Mouse (Mus musculus): ENCODE measurements around the gene Plk5. TPM values are rescaled to one million over a fixed set of nuclear protein-coding genes. Genes with fewer than 3 reads are reported as not detected.

Gene Plk5
- polyA plus RNA-seq, 2 experiments, result 0.09 to 0.10 TPM

- ATAC-seq (ENCODE audit: insufficient read depth), result 0 out of 2 replicates have a peak, but pooled peaks have one; percentile 1
- no peaks in the 10 kb centered on the region for H3K9me3 ChIP-seq (ENCODE audit: control insufficient read depth, low read length)
- 72% methylated on average over 17 of the region's 17 CpGs for WGBS (ENCODE audit: insufficient replicate concordance)
- peak overlapping the region in 1 of 2 experiments; percentile 74; a peak in 1 of 4 replicates for H3K4me3 ChIP-seq (ENCODE audit: insufficient read depth in 1 of 2, low read depth in 2 of 2, low read length in 2 of 2)
- no peaks in the 10 kb centered on the region for H3K36me3 ChIP-seq (replicated peaks; ENCODE audit: control insufficient read depth, insufficient read depth, low read depth)
- DNase-seq (ENCODE audit: low read depth in 3 of 3, low spot score in 3 of 3), result no peak
- peaks cover 7 to 13% of the 10 kb centered on the region in 2 experiments for H3K4me1 ChIP-seq (replicated peaks; ENCODE audit: control insufficient read depth in 2 of 2, insufficient read depth in 2 of 2, low read length in 1 of 2)
- peak overlapping the region; percentile 43; the same call in 1 of the 2 replicates for H3K27ac ChIP-seq
- no peak overlapping the region; the same call in 1 of the 2 replicates for H3K9ac ChIP-seq (replicated peaks)
- TF ChIP-seq EP300 (IDR thresholded peaks at IDR 0.05; ENCODE audit: low read depth) (no peak), CTCF (IDR thresholded peaks at IDR 0.05; ENCODE audit: low read depth) (no peak)
- H3K4me2 ChIP-seq (ENCODE audit: low read depth), result peak overlapping the region; percentile 96
- H3K27me3 ChIP-seq (ENCODE audit: control insufficient read depth, insufficient read depth, low read length), result no peaks in the 10 kb centered on the region
Measured at GRCm38 (mm10) chr10:80324120-80325037, 31.9 kb upstream of the Plk5 start.

DNA sequence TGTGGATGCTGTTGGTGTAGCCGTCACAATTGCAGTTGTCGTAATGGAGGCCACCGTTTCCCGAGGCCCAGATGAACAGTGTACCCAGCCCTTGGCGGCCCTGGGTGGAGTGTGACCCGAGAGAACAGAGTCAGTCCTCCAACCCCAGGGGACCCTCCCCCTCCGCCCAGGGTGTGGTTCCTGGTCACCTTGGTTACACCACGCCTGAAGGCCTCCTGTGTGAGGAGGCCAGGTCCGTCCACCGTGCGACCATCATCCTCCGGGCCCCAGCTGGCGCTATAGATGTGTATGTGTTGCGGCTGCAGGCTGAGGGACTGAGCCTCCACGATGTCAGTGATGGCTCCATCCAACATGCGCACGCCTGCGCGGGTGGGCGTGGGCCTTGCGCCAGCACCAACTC lies 31.2 kb upstream of the Plk5 start:
- Histone ChIP-seq H3K27me3 (ENCODE audit: control insufficient read depth, insufficient read depth, low read length) (no peaks in the 10 kb centered on the region), H3K36me3 (replicated peaks; ENCODE audit: control insufficient read depth, insufficient read depth, low read depth) (no peaks in the 10 kb centered on the region), H3K4me2 (ENCODE audit: low read depth) (no peak overlapping the region), H3K4me1 (replicated peaks; ENCODE audit: control insufficient read depth in 2 of 2, insufficient read depth in 2 of 2, low read length in 1 of 2) (peaks cover 5 to 12% of the 10 kb centered on the region in 2 experiments), H3K4me3 (ENCODE audit: insufficient read depth in 1 of 2, low read depth in 2 of 2, low read length in 2 of 2) (no peak overlapping the region), H3K9ac (replicated peaks) (no peak overlapping the region), H3K27ac (no peak overlapping the region), H3K9me3 (ENCODE audit: control insufficient read depth, low read length) (no peaks in the 10 kb centered on the region)
- DNase-seq (ENCODE audit: low read depth in 3 of 3, low spot score in 3 of 3), result no peak
- TF ChIP-seq CTCF (IDR thresholded peaks at IDR 0.05; ENCODE audit: low read depth), result no peak
- TF ChIP-seq EP300 (IDR thresholded peaks at IDR 0.05; ENCODE audit: low read depth), result no peak
- WGBS (ENCODE audit: insufficient replicate concordance), result 78% methylated on average over 21 of the region's 21 CpGs
- no peak for ATAC-seq (ENCODE audit: insufficient read depth)

GRCm38 (mm10) chr10:80329273-80330081 lies 26.8 kb upstream of the Plk5 start, which contains the start of the genes Pcsk4 and Reep6:
Pcsk4 (minus strand) TSS chr10:80329498.
Reep6 (plus strand) TSS chr10:80329953.
- H3K27ac ChIP-seq, result peak within 1 kb of the TSS; percentile 88
- no peaks in the 10 kb centered on the region for H3K9me3 ChIP-seq (ENCODE audit: control insufficient read depth, low read length)
- TF ChIP-seq CTCF (IDR thresholded peaks at IDR 0.05; ENCODE audit: low read depth) (no peak), EP300 (IDR thresholded peaks at IDR 0.05; ENCODE audit: low read depth) (no peak)
- DNase-seq (ENCODE audit: low read depth in 3 of 3, low spot score in 3 of 3) (peak; percentile 92 to 96 (median 95)), ATAC-seq (ENCODE audit: insufficient read depth) (peak; percentile 85)
- peak within 1 kb of the TSS; percentile 63 for H3K9ac ChIP-seq (replicated peaks)
- 6% methylated on average over 36 of the region's 36 CpGs for WGBS (ENCODE audit: insufficient replicate concordance)
- no peaks in the 10 kb centered on the region for H3K27me3 ChIP-seq (ENCODE audit: control insufficient read depth, insufficient read depth, low read length)
- peak within 1 kb of the TSS; percentile 91 for H3K4me2 ChIP-seq (ENCODE audit: low read depth)
- H3K4me1 ChIP-seq (replicated peaks; ENCODE audit: control insufficient read depth in 2 of 2, insufficient read depth in 2 of 2, low read length in 1 of 2), result peaks cover 30 to 38% of the 10 kb centered on the region in 2 experiments
- H3K36me3 ChIP-seq (replicated peaks; ENCODE audit: control insufficient read depth, insufficient read depth, low read depth), result no peaks in the 10 kb centered on the region; the same call in 1 of the 2 replicates
- H3K4me3 ChIP-seq (ENCODE audit: insufficient read depth in 1 of 2, low read depth in 2 of 2, low read length in 2 of 2), result peak within 1 kb of the TSS; percentile 42 to 66

GRCm38 (mm10) chr10:80330084-80330483 lies 26.2 kb upstream of the Plk5 start:
- H3K4me3 ChIP-seq (ENCODE audit: insufficient read depth in 1 of 2, low read depth in 2 of 2, low read length in 2 of 2), result peak overlapping the region; percentile 42 to 66
- H3K36me3 ChIP-seq (replicated peaks; ENCODE audit: control insufficient read depth, insufficient read depth, low read depth), result no peaks in the 10 kb centered on the region; the same call in 1 of the 2 replicates
- H3K27ac ChIP-seq, result peak overlapping the region; percentile 88
- TF ChIP-seq EP300 (IDR thresholded peaks at IDR 0.05; ENCODE audit: low read depth) (no peak), CTCF (IDR thresholded peaks at IDR 0.05; ENCODE audit: low read depth) (no peak)
- peak overlapping the region; percentile 63 for H3K9ac ChIP-seq (replicated peaks)
- no peaks in the 10 kb centered on the region for H3K27me3 ChIP-seq (ENCODE audit: control insufficient read depth, insufficient read depth, low read length)
- no peaks in the 10 kb centered on the region for H3K9me3 ChIP-seq (ENCODE audit: control insufficient read depth, low read length)
- no peak for ATAC-seq (ENCODE audit: insufficient read depth)
- H3K4me2 ChIP-seq (ENCODE audit: low read depth), result peak overlapping the region; percentile 91
- under 1% methylated on average over 41 of the region's 41 CpGs for WGBS (ENCODE audit: insufficient replicate concordance)
- no peak for DNase-seq (ENCODE audit: low read depth in 3 of 3, low spot score in 3 of 3)
- H3K4me1 ChIP-seq (replicated peaks; ENCODE audit: control insufficient read depth in 2 of 2, insufficient read depth in 2 of 2, low read length in 1 of 2), result peaks cover 30 to 38% of the 10 kb centered on the region in 2 experiments

All from liver, embryonic 14.5 days (tissue).